Comparison of ENCODE assay signal across 13 mouse cellular contexts in genomic region chr11:103198339-103198738, GRCm38 (mm10). TPM values are rescaled to one million over a fixed set of nuclear protein-coding genes. Genes with fewer than 3 reads are reported as not detected.
DNase-seq lines count a peak whose midpoint lies in the region; ATAC-seq lines count a peak whose summit lies in the region.
"Had no signal": no experiment of that assay in that cellular context is flagged by ENCODE, and none has a peak within 500 bp of the region (broad histone marks: within the 10 kb centered on the region; RNA-seq: fewer than 3 reads in every experiment).

No protein-coding gene starts in this region.

- DNase-seq in kidney, postnatal 36 days = no peak
- DNase-seq in cerebellum, adult 9-11 months = peak; percentile 69
- DNase-seq in forebrain, embryonic 14.5 days (ENCODE audit: low spot score) = no peak
- DNase-seq in spleen, postnatal 36 days (ENCODE audit: low spot score in 2 of 2) = no peak
- no peak for DNase-seq in gastrocnemius, adult 18-20 months (ENCODE audit: low spot score)
- DNase-seq in right cerebral cortex, postnatal 10 days (ENCODE audit: low spot score in 2 of 2) = no peak
- DNase-seq: adrenal gland, postnatal 25 days; kidney, adult 11 months had no signal

- peaks cover 72% of the 10 kb centered on the region for H3K27me3 ChIP-seq in kidney, embryonic 14.5 days (ENCODE audit: control insufficient read depth, insufficient read depth, low read length)
- peaks cover 60% of the 10 kb centered on the region for H3K27me3 ChIP-seq in forebrain, embryonic 14.5 days (replicated peaks; ENCODE audit: control insufficient read depth, insufficient read depth, low read length)
- peaks cover 89% of the 10 kb centered on the region for H3K27me3 ChIP-seq in midbrain, embryonic 12.5 days

- ATAC-seq in kidney, embryonic 14.5 days (ENCODE audit: low FRiP score, low TSS enrichment) = no peak
- no peak for ATAC-seq in forebrain, embryonic 14.5 days
- ATAC-seq in midbrain, embryonic 12.5 days (ENCODE audit: low FRiP score, low read depth) = no peak

- H3K4me1 ChIP-seq in kidney, embryonic 14.5 days (ENCODE audit: control insufficient read depth, insufficient read depth, low read length) = peaks cover 12% of the 10 kb centered on the region
- H3K4me1 ChIP-seq in forebrain, embryonic 14.5 days (ENCODE audit: control insufficient read depth, insufficient read depth, low read length) = peaks cover 17% of the 10 kb centered on the region
- H3K4me1 ChIP-seq in midbrain, embryonic 12.5 days = peaks cover 22% of the 10 kb centered on the region

- no peaks in the 10 kb centered on the region for H3K36me3 ChIP-seq in kidney, embryonic 14.5 days (ENCODE audit: control insufficient read depth, insufficient read depth, low read length)
- no peaks in the 10 kb centered on the region for H3K36me3 ChIP-seq in forebrain, embryonic 14.5 days (ENCODE audit: control insufficient read depth, insufficient read depth, low read length)
- no peaks in the 10 kb centered on the region for H3K36me3 ChIP-seq in midbrain, embryonic 12.5 days

- H3K9ac ChIP-seq in kidney, embryonic 14.5 days (ENCODE audit: low read depth, low read length) = no peak overlapping the region
- H3K9ac ChIP-seq in forebrain, embryonic 14.5 days (ENCODE audit: low read length) = peak overlapping the region; percentile 63; the same call in 1 of the 2 replicates
- H3K9ac ChIP-seq in midbrain, embryonic 12.5 days (replicated peaks) = no peak overlapping the region

- peak overlapping the region; percentile 47; the same call in 1 of the 2 replicates for H3K4me3 ChIP-seq in kidney, embryonic 14.5 days (ENCODE audit: low read length)
- peak overlapping the region; percentile 43 for H3K4me3 ChIP-seq in forebrain, embryonic 14.5 days (ENCODE audit: low read depth, low read length)
- 0 out of 2 replicates have a peak overlapping the region, but pooled peaks have one; percentile 45 for H3K4me3 ChIP-seq in midbrain, embryonic 12.5 days

- peak overlapping the region; percentile 77; the same call in 1 of the 2 replicates for H3K4me2 ChIP-seq in kidney, embryonic 14.5 days (replicated peaks; ENCODE audit: low read depth, low read length)
- peak overlapping the region; percentile 88 for H3K4me2 ChIP-seq in forebrain, embryonic 14.5 days (ENCODE audit: low read length)
- peak overlapping the region; percentile 67 for H3K4me2 ChIP-seq in midbrain, embryonic 12.5 days (replicated peaks)

- 2% methylated on average over 16 of the region's 16 CpGs for WGBS in kidney, embryonic 14.5 days
- WGBS in forebrain, embryonic 14.5 days = 3% methylated on average over 16 of the region's 16 CpGs
- 3% methylated on average over 16 of the region's 16 CpGs for WGBS in midbrain, embryonic 12.5 days

- no peaks in the 10 kb centered on the region for H3K9me3 ChIP-seq in kidney, embryonic 14.5 days (ENCODE audit: control insufficient read depth, low read length)
- H3K9me3 ChIP-seq in forebrain, embryonic 14.5 days (replicated peaks; ENCODE audit: control insufficient read depth, low read length) = no peaks in the 10 kb centered on the region
- no peaks in the 10 kb centered on the region for H3K9me3 ChIP-seq in midbrain, embryonic 12.5 days

- H3K27ac ChIP-seq in kidney, embryonic 14.5 days (ENCODE audit: low read depth, low read length) = no peak overlapping the region
- H3K27ac ChIP-seq in forebrain, embryonic 14.5 days (ENCODE audit: low read depth, low read length) = no peak overlapping the region
- no peak overlapping the region for H3K27ac ChIP-seq in midbrain, embryonic 12.5 days (replicated peaks)
- H3K27ac ChIP-seq: macrophage had no signal

RNA-seq across cellular contexts. Expression of gene 1700023F06Rik, which starts 10.0 kb away (rescaled TPM):
- polyA plus RNA-seq in kidney, embryonic 14.5 days (2014; fragmentation: Nextera tagmentation; extraction: Ambion mirVana) = 0.26 and 0.29 TPM in 2 replicates
- 0.78 and 1.2 TPM in 2 replicates for polyA plus RNA-seq in forebrain, embryonic 14.5 days (2014; fragmentation: Nextera tagmentation; extraction: Ambion mirVana)
- not detected in 2 replicates for polyA plus RNA-seq in midbrain, embryonic 12.5 days (2016; fragmentation: Nextera tagmentation; extraction: Ambion mirVana)
- not detected for total RNA-seq in gastrocnemius, adult 18-20 months (2021)
- total RNA-seq: adrenal gland, postnatal 25 days; MEL had no signal
- polyA plus RNA-seq: macrophage had no signal

RNA-seq across cellular contexts. Expression of gene Spata32, which starts 19.9 kb away (rescaled TPM):
- polyA plus RNA-seq in kidney, embryonic 14.5 days (2014; fragmentation: Nextera tagmentation; extraction: Ambion mirVana) = not detected in 2 replicates
- polyA plus RNA-seq in forebrain, embryonic 14.5 days (2014; fragmentation: Nextera tagmentation; extraction: Ambion mirVana) = not detected in 2 replicates
- 0.21 TPM in 1 of 2 replicates, not detected in the other for polyA plus RNA-seq in midbrain, embryonic 12.5 days (2016; fragmentation: Nextera tagmentation; extraction: Ambion mirVana)
- total RNA-seq in gastrocnemius, adult 18-20 months (2021) = not detected
- total RNA-seq: adrenal gland, postnatal 25 days; MEL had no signal
- polyA plus RNA-seq: macrophage; small intestine, adult 2 months had no signal

RNA-seq across cellular contexts. Expression of gene Fmnl1, which starts 27.4 kb away (rescaled TPM):
- polyA plus RNA-seq in kidney, embryonic 14.5 days (2014; fragmentation: Nextera tagmentation; extraction: Ambion mirVana) = 1.1 and 4.0 TPM in 2 replicates
- 1.2 and 3.2 TPM in 2 replicates for polyA plus RNA-seq in forebrain, embryonic 14.5 days (2014; fragmentation: Nextera tagmentation; extraction: Ambion mirVana)
- 1.3 and 1.8 TPM in 2 replicates for polyA plus RNA-seq in midbrain, embryonic 12.5 days (2016; fragmentation: Nextera tagmentation; extraction: Ambion mirVana)
- 1 to 10 TPM; 5.1 to 8.1 TPM for total RNA-seq in gastrocnemius, adult 18-20 months (2021)
